In the genomic region with DNA sequence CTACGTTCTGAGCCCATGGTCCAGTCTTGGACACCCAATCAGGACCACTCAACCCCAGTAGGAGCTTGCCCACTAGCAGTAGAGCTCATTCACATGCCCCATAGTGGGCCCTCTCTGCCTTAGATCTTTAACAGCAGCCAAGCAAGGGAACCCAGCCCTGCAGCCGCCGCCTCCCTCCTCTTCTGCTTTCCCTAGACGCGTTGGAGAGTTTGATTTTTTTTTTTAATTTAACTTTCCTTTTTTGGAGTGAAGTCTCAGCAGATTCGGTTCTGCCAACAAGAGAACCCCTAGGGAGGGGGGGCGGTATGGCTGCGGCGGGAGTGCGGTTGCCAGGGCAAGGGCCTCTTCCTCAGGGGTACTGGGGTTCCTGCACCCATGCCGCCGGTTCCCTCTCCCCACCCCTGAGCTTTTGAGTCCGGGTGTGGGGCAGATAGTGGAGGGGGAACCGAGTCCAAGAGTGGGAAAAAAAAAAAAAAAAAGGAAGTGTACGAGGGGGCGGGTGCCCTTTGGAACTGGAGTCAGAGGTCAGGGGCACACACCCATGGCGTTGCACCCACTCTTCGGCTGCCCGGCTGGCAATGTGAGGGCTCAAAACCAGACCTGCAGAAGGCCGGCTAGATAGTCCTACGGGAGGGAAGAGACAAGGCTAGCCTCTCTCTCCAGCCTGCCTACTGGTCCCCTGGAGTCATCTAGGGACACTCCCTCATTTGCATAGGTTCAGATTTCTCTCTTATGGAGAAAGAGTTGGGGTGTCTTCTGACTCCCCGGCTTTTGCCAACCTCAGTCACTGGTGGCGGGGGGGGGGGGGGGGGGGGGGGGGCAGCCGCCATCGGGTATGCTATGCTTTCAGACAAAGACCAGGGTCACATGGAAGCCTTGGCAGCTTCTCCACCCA, we compare ENCODE assay signal across 8 mouse cellular contexts. TPM values are rescaled to one million over a fixed set of nuclear protein-coding genes. Genes with fewer than 3 reads are reported as not detected.
DNase-seq lines count a peak whose midpoint lies in the region; ATAC-seq lines count a peak whose summit lies in the region.

No protein-coding gene starts in this region.

- peak; percentile 63 to 66 for DNase-seq in lung, adult 18-20 months
- DNase-seq in lung, postnatal 14 days: no peak
- DNase-seq in brain, adult 2 months (ENCODE audit: low read depth, low spot score): peak; percentile 81
- DNase-seq in kidney, postnatal 25 days: peak; percentile 57 to 70
- peak; percentile 68 to 78 for DNase-seq in lung, postnatal 4 days
- DNase-seq in spleen, adult 12 weeks (ENCODE audit: low spot score): peak; percentile 23
- no peak for DNase-seq in gastrocnemius, postnatal 14 days

- H3K36me3 ChIP-seq in heart, embryonic 13.5 days: no peaks in the 10 kb centered on the region

- peak overlapping the region; percentile 91 for H3K4me3 ChIP-seq in heart, embryonic 13.5 days

- peak overlapping the region; percentile 75 for H3K27ac ChIP-seq in heart, embryonic 13.5 days (replicated peaks)

- peak overlapping the region; percentile 76 for H3K9ac ChIP-seq in heart, embryonic 13.5 days

- H3K4me2 ChIP-seq in heart, embryonic 13.5 days: peak overlapping the region; percentile 98

- H3K4me1 ChIP-seq in heart, embryonic 13.5 days: peaks cover 56% of the 10 kb centered on the region

- no peaks in the 10 kb centered on the region for H3K9me3 ChIP-seq in heart, embryonic 13.5 days

- H3K27me3 ChIP-seq in heart, embryonic 13.5 days (replicated peaks): no peaks in the 10 kb centered on the region

- WGBS in heart, embryonic 13.5 days: 3% methylated on average over 23 of the region's 25 CpGs

- no peak for ATAC-seq in heart, embryonic 13.5 days (ENCODE audit: extremely low read depth, insufficient number of reproducible peaks, low FRiP score, low TSS enrichment)

- intact Hi-C loops in gastrocnemius, postnatal 14 days (cut with DNase I; ENCODE audit: low total_unique reads): loop anchor here (10.0 kb wide), 1 partner anchor 55 kb away; no protein-coding TSS in a partner anchor

RNA-seq across cellular contexts. Expression of a gene that starts 1.0 kb away (rescaled TPM):
- polyA plus RNA-seq in heart, embryonic 13.5 days (2015; fragmentation: Nextera tagmentation; extraction: Ambion mirVana): 16.5 and 17.0 TPM in 2 replicates
- 10 to 100 TPM; 85.9 to 97.7 TPM for total RNA-seq in gastrocnemius, postnatal 14 days (2021)

Comparison
In these comparisons a context has a peak if more than half of its experiments do, and no peak if none do; other contexts are left out.
1. DNase-seq: peak in lung, adult 18-20 months (2 of 2), brain, adult 2 months (single experiment), kidney, postnatal 25 days (2 of 2), lung, postnatal 4 days (2 of 2) and spleen, adult 12 weeks (single experiment); none in lung, postnatal 14 days (single experiment) and gastrocnemius, postnatal 14 days (single experiment).